Mouse (Mus musculus) limb, embryonic 13.5 days (tissue): ENCODE results near the gene Adamtsl1. TPM values are rescaled to one million over a fixed set of nuclear protein-coding genes. Genes with fewer than 3 reads are reported as not detected.

Experiments used
- ATAC-seq: fragments of 200-750 bp; cut with Nextera tagmentation; 2 replicates; pipeline ENCODE4 v1.8.0; 2017; ENCODE audit warnings: low read depth, moderate number of reproducible peaks, moderate TSS enrichment; ENCODE audit not compliant: low FRiP score
- H3K27ac ChIP-seq: fragments of 300-500 bp; sonication (generic); 2 replicates; pipeline ENCODE4 v1.5.1; 2015; ENCODE audit warnings: inconsistent platforms, mild to moderate bottlenecking, moderate library complexity
- H3K27me3 ChIP-seq: fragments of 300-500 bp; sonication (generic); 2 replicates; pipeline ENCODE4 v1.6.1; 2015; ENCODE audit warnings: mild to moderate bottlenecking, inconsistent platforms
- H3K36me3 ChIP-seq: fragments of 300-500 bp; sonication (generic); 2 replicates; pipeline ENCODE4 v1.6.1; 2015; ENCODE audit warnings: inconsistent platforms, mild to moderate bottlenecking, moderate library complexity
- H3K4me1 ChIP-seq: fragments of 300-500 bp; sonication (generic); 2 replicates; pipeline ENCODE4 v1.6.1; 2015; ENCODE audit warnings: inconsistent platforms
- H3K4me2 ChIP-seq: fragments of 300-500 bp; sonication (generic); replicated peaks from 2 replicates; pipeline ENCODE4 v1.6.1; 2015; ENCODE audit warnings: inconsistent platforms, mild to moderate bottlenecking, moderate library complexity
- H3K4me3 ChIP-seq: fragments of 300-500 bp; sonication (generic); 2 replicates; pipeline ENCODE4 v1.5.1; 2015; ENCODE audit warnings: moderate library complexity, mild to moderate bottlenecking, inconsistent platforms
- H3K9ac ChIP-seq: fragments of 300-500 bp; sonication (generic); 2 replicates; pipeline ENCODE4 v1.6.1; 2015; ENCODE audit warnings: mild to moderate bottlenecking, inconsistent platforms
- H3K9me3 ChIP-seq: fragments of 300-500 bp; sonication (generic); 2 replicates; pipeline ENCODE4 v1.6.1; 2016; ENCODE audit warnings: inconsistent platforms
- WGBS: fragments of 180-500 bp; shearing (Covaris S2); methylation state at CpG from one replicate; pipeline ENCODE4 v1.1.7; 2015; 5-methylcytosine and 5-hydroxymethylcytosine counted together
- polyA plus RNA-seq: library from polyadenylated mRNA; unstranded; fragments of >200 nt; fragmentation: Nextera tagmentation; extraction: Ambion mirVana; gene quantifications from 2 replicates; pipeline ENCODE4 v1.2.1, GENCODE M21; 2015

The Adamtsl1 gene
- polyA plus RNA-seq, 1 experiment from 2014 or later, result 53.2 TPM

DNA sequence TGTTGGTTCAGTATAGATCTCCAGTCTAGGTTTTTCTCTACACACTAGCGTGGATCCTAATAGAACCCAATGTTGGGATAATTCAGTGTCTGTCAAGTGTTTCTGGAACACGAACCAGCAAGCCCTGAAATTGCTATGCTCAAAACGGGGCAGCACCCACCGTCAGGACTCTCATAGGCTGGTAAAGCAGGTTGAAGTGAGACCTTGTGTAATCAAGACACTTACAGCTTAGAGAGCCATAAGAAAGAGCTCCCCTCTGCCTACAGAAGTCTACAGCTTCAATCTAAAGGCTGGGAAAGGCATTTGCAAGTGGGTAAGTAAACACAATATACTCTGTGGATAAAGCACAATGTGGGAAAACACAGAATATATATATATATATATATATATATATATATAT, 367.3 kb downstream of the Adamtsl1 start:
- Histone ChIP-seq H3K27ac (no peak overlapping the region), H3K9me3 (no peaks in the 10 kb centered on the region), H3K36me3 (no peaks in the 10 kb centered on the region), H3K4me1 (peaks cover 5% of the 10 kb centered on the region; the same call in 1 of the 2 replicates), H3K4me2 (no peak overlapping the region), H3K4me3 (no peak overlapping the region), H3K27me3 (0 out of 2 replicates have a peak, but pooled peaks cover 7% of the 10 kb centered on the region), H3K9ac (no peak overlapping the region)
- WGBS, result 88% methylated on average over 4 of the region's 4 CpGs
- ATAC-seq, result no peak

DNA sequence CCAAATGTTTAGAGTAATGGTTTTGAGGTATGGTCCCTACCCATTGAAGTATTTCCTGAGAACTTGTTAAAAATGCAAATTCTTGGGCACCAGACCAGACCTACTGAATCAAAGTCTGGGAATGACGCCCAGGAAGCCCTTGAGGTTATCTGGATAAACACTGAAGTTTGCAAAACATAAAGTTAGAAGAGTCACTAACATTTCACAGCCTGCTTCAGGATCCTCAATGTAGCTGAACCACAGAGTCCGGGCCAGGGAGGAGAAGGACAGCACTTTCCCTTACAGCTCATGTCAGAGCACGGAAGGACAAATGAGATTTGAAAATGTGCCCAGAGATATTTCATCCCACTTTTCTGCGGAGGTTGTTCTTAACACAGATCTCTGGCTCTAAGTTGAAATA, 370.1 kb downstream of the Adamtsl1 start:
- no peaks in the 10 kb centered on the region for H3K36me3 ChIP-seq

DNA sequence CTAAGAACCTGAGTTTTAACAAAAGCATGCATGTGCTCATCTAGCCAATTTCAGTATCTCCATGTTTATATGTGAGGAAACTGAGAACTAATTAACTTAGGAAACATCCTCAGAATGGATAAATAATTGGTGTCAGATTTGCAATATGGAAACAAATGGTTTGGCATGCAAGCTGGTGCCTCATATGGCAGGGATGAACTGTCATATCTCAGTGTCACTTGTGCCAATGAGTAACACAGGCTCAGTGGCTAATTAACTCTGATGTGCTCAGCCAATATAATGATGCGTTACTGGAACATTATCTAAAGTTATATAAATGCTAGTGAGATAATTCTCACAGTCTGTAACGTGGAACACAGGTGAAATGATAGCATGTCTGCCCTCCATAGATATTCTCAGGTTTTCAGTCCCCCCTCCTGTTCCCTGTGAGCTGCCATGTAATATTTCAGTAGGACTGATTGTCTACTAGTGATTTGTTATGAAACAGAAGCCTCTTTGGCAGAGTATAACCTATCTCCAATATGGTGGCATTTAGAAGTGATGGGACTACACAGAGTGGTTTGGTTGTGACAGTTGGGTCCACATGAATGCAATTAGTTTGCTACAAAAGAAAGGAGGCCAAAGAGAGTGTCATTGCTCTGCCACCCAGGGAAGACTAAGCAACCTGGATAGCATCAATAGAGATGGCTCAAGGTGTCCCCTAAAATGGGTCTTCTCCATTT, 376.1 kb downstream of the Adamtsl1 start:
- WGBS, result 83% methylated on average over 2 of the region's 2 CpGs
- H3K36me3 ChIP-seq, result no peaks in the 10 kb centered on the region
- no peak for ATAC-seq
- H3K9ac ChIP-seq, result no peak overlapping the region
- no peaks in the 10 kb centered on the region for H3K27me3 ChIP-seq
- no peaks in the 10 kb centered on the region for H3K4me1 ChIP-seq
- H3K27ac ChIP-seq, result no peak overlapping the region
- H3K9me3 ChIP-seq, result no peaks in the 10 kb centered on the region
- no peak overlapping the region for H3K4me3 ChIP-seq
- H3K4me2 ChIP-seq, result no peak overlapping the region

More for the DNA sequence above, 370.1 kb downstream of the Adamtsl1 start:
- ATAC-seq, result no peak
- Histone ChIP-seq H3K27me3 (no peaks in the 10 kb centered on the region), H3K4me3 (no peak overlapping the region), H3K4me2 (no peak overlapping the region), H3K9ac (no peak overlapping the region), H3K27ac (no peak overlapping the region), H3K9me3 (no peaks in the 10 kb centered on the region), H3K4me1 (peaks cover 5% of the 10 kb centered on the region; the same call in 1 of the 2 replicates)
- whole genome bisulfite sequencing, result 77% methylated on average over 4 of the region's 4 CpGs

DNA sequence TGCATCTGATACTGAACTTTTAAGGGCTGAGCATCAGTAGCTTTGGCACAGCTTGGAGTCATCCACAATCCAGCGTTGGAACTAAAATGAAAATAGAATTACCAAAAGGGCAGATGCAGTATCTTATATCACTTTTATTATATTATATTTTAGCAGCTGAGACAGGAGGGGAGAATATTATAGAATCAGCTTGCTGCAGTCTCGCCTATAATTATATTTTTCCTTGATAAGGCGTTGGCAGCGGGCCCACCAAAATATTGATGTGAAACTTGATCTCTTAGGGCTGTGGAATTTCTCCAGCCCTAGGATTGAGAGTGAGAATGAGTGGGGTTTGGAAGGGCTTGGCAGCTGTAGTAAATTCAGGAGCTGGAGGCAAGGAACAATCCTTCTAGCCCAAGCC, 387.3 kb downstream of the Adamtsl1 start:
- no peak for ATAC-seq
- Histone ChIP-seq H3K9ac (no peak overlapping the region), H3K9me3 (no peaks in the 10 kb centered on the region), H3K4me3 (no peak overlapping the region), H3K4me2 (no peak overlapping the region), H3K27ac (no peak overlapping the region), H3K4me1 (peaks cover 6% of the 10 kb centered on the region; the same call in 1 of the 2 replicates), H3K27me3 (no peaks in the 10 kb centered on the region), H3K36me3 (no peaks in the 10 kb centered on the region)
- WGBS, result 55% methylated on average over 4 of the region's 4 CpGs

DNA sequence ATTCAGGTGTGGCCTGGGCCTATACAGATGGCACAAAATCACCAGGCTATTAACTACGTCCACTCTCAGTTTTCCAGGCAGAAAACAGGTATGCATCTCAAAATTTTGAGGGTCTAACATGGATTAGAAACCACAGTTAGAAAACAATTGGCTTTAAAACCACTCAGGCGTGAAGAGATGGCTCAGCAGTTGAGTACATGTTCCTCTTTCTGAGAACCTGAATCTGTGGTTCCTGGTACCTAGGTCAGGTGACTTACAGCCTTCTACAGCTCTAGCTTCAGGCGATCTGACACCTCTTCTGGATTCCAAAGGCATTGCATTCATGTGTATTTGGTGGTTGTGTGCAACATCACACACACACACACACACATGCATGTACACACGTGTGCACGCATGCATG, 390.2 kb downstream of the Adamtsl1 start:
- no peaks in the 10 kb centered on the region for H3K9me3 ChIP-seq

DNA sequence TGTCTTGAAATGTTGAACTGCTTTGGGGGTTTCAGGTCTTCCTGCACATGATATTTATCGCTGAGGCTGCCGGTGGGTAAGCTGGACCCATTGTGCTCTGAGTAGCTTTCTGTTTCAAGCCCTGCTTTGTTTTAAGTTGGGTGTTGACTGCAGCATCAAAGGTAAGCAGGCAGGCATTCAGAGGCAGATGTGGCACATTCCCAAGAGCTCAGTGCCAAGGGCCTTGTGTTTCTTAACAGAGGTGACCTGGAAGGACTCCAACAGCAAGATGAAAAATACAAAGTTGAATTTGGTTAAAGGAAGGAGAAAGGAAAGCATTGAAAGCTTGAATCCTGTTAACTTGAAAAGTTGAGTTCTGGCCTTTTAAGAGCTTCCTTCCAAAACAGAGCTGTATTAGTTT, 402.1 kb downstream of the Adamtsl1 start:
- Histone ChIP-seq H3K9me3 (no peaks in the 10 kb centered on the region), H3K4me1 (peaks cover 19% of the 10 kb centered on the region), H3K4me3 (no peak overlapping the region), H3K27ac (peak overlapping the region; percentile 63; the same call in 1 of the 2 replicates), H3K9ac (no peak overlapping the region), H3K4me2 (no peak overlapping the region), H3K36me3 (no peaks in the 10 kb centered on the region), H3K27me3 (no peaks in the 10 kb centered on the region)
- ATAC-seq, result no peak
- 57% methylated on average over 2 of the region's 2 CpGs for WGBS

More for the DNA sequence above, 390.2 kb downstream of the Adamtsl1 start:
- H3K36me3 ChIP-seq, result no peaks in the 10 kb centered on the region
- no peak overlapping the region for H3K27ac ChIP-seq
- no peak overlapping the region for H3K4me2 ChIP-seq
- ATAC-seq, result no peak
- no peak overlapping the region for H3K9ac ChIP-seq
- H3K4me3 ChIP-seq, result no peak overlapping the region
- no peaks in the 10 kb centered on the region for H3K27me3 ChIP-seq
- peaks cover 6% of the 10 kb centered on the region; the same call in 1 of the 2 replicates for H3K4me1 ChIP-seq
- whole genome bisulfite sequencing, result 83% methylated on average over 5 of the region's 5 CpGs

DNA sequence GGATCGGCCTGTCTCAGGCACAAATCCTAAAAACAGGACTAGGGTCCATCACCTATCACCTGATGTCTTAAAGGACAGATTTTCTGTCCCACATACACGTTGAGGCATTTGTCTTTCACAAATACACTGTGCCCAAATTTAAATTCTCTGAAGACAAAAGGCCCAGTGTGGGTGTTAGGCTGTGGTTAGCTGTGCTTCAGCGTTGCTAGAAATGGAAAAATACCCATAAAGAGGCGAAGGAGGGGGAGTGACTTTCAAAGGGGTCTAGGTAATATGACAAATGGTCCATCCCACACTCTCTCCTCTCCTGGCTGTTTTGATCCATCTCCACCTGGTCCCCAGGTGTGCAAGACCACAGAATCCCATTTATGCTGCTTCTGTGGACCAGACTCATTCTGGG, 404.4 kb downstream of the Adamtsl1 start:
- H3K4me3 ChIP-seq, result no peak overlapping the region
- 0 out of 2 replicates have a peak overlapping the region, but pooled peaks have one; percentile 14 for H3K9ac ChIP-seq
- H3K9me3 ChIP-seq, result no peaks in the 10 kb centered on the region
- no peaks in the 10 kb centered on the region for H3K36me3 ChIP-seq
- H3K4me2 ChIP-seq, result no peak overlapping the region
- H3K27ac ChIP-seq, result no peak overlapping the region
- H3K4me1 ChIP-seq, result peaks cover 19% of the 10 kb centered on the region
- ATAC-seq, result no peak
- WGBS, result 68% methylated on average over 4 of the region's 4 CpGs
- H3K27me3 ChIP-seq, result no peaks in the 10 kb centered on the region

DNA sequence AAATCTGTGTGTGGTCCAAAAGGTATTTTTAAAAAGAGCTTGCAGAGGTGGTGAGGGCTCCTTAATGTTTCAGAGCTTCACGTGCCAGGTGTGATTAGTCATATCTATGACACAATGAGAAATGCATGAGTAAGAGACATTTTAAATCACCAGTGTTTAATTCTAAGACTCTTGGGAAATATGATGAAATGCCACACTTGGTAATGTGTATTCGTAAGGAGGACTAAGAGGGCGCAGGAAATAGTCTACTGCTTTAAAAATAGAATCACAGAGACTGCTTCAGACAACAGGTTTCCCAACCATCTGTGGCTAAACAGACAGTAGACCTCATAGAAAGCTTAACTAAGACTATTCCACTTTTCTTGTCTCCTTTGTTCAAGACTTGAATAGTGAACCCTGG, 406.5 kb downstream of the Adamtsl1 start:
- WGBS, result 90% methylated on average over 3 of the region's 3 CpGs
- ATAC-seq, result no peak
- Histone ChIP-seq H3K36me3 (no peaks in the 10 kb centered on the region), H3K9me3 (no peaks in the 10 kb centered on the region), H3K27ac (no peak overlapping the region), H3K27me3 (no peaks in the 10 kb centered on the region), H3K4me1 (peaks cover 19% of the 10 kb centered on the region), H3K9ac (no peak overlapping the region), H3K4me3 (no peak overlapping the region), H3K4me2 (no peak overlapping the region)

DNA sequence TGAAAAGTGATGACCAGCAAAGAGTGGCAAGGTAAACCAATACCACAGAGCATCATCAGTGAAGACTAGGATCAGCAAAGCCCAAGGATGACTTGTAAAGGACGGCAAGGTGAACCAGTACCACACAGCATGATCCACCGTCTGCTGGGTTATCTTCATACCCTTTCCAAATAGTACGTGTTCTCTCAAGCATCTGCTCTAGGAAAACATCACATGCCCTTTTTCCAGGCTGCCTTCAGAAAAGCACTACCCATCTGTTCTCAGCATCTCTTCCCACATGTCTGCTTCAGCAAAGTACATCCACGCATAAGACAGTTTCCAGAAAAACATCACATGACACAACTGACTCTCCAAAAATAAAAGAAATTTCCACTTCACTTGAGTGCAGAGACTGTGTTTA, 408.8 kb downstream of the Adamtsl1 start:
- Histone ChIP-seq H3K4me2 (no peak overlapping the region), H3K36me3 (no peaks in the 10 kb centered on the region), H3K9ac (no peak overlapping the region), H3K27me3 (no peaks in the 10 kb centered on the region), H3K9me3 (no peaks in the 10 kb centered on the region), H3K4me1 (peaks cover 11% of the 10 kb centered on the region; the same call in 1 of the 2 replicates), H3K4me3 (no peak overlapping the region), H3K27ac (no peak overlapping the region)
- 94% methylated on average over 4 of the region's 4 CpGs for whole genome bisulfite sequencing
- ATAC-seq, result no peak

DNA sequence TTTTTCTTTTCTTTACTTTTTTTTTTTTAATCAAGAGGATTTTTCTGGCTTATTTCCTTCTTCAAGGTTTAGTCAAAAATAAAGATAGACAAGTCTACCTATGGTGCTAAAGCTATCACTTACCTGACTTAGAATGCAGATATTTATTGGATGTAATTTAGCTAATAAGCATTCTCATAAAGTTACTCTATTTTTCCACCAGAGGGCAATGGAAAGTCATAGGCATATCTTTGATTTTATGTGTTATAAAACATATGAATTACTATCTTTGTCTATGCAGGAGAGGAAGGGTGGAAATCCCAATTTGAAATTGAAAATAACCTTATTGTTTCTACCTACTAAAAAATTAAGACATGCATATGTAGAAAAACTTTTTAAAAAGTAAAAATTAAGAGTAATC, 418.2 kb downstream of the Adamtsl1 start:
- Histone ChIP-seq H3K4me2 (no peak overlapping the region), H3K36me3 (no peaks in the 10 kb centered on the region), H3K27ac (no peak overlapping the region), H3K4me1 (no peaks in the 10 kb centered on the region), H3K9ac (no peak overlapping the region), H3K4me3 (no peak overlapping the region), H3K9me3 (no peaks in the 10 kb centered on the region), H3K27me3 (no peaks in the 10 kb centered on the region)
- ATAC-seq, result no peak

DNA sequence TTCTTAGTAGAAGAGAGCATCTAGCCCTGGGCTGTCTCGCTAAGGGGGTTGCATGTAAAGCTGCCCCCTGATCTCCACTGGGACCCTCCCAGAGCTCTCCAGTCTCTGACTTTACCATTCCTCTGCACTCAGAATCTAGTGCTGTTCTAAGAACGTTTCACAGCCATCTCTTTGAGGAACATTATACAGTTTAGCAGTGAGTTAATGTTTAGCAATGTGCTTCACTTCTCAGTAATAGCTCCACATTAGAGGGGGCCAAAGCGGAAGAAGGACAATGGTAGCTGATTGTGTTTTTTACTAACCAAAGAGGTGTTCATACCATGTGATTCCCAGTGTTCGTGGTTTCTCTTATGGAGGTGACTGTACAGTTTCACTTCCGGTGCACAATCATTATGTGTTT, 425.5 kb downstream of the Adamtsl1 start:
- no peak overlapping the region for H3K9ac ChIP-seq
- 84% methylated on average over 5 of the region's 5 CpGs for WGBS
- no peaks in the 10 kb centered on the region for H3K9me3 ChIP-seq
- no peak overlapping the region for H3K4me2 ChIP-seq
- no peak overlapping the region for H3K27ac ChIP-seq
- H3K27me3 ChIP-seq, result no peaks in the 10 kb centered on the region
- no peak overlapping the region for H3K4me3 ChIP-seq
- ATAC-seq, result no peak
- H3K36me3 ChIP-seq, result no peaks in the 10 kb centered on the region
- peaks cover 11% of the 10 kb centered on the region; the same call in 1 of the 2 replicates for H3K4me1 ChIP-seq

DNA sequence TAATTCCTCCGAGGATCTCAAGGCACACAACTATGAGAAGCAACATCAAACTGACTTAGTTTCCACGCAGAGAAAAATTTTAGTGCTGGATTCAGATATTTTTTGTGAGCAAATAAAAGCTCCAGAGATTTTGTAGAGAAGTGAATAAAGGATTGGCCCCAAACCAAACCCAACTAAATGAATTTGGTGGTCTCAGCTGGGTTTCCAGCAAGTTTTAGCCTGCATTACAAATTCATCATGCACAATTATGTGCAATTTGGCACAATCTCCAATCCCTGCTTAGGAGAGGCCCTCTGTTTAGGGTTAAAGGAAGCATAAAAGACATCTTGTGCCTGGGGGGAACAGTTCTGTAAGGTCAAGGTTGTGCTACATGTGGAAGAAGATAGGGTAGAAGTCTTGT, 427.9 kb downstream of the Adamtsl1 start:
- WGBS, result 58% methylated on average over 2 of the region's 2 CpGs
- no peak overlapping the region for H3K9ac ChIP-seq
- ATAC-seq, result no peak

DNA sequence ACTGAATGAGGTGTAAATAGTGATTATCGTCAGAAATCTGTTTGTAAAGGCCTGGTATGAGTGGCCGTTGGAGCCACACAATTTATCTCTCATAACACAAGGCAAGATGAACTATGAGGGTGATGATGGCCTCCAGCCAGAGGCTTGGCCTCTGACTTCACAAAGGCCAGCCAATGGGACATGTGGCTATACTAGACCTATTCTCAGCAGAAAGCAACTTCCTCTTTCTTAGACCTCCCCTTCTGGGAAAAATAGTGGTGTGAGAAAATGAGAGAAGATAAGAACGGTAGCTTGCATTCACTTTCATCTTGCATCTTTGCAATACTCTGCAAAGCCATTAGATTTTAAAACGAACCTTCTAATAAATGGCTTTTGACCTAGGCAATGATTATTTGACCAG, 439.6 kb downstream of the Adamtsl1 start:
- Histone ChIP-seq H3K27ac (no peak overlapping the region), H3K4me1 (no peaks in the 10 kb centered on the region), H3K4me3 (no peak overlapping the region), H3K36me3 (no peaks in the 10 kb centered on the region), H3K4me2 (no peak overlapping the region), H3K9ac (no peak overlapping the region), H3K9me3 (no peaks in the 10 kb centered on the region), H3K27me3 (no peaks in the 10 kb centered on the region)
- 82% methylated on average over 4 of the region's 4 CpGs for WGBS
- ATAC-seq, result no peak

More for the DNA sequence above, 427.9 kb downstream of the Adamtsl1 start:
- no peaks in the 10 kb centered on the region for H3K36me3 ChIP-seq
- no peaks in the 10 kb centered on the region for H3K27me3 ChIP-seq
- peaks cover 11% of the 10 kb centered on the region; the same call in 1 of the 2 replicates for H3K4me1 ChIP-seq
- H3K27ac ChIP-seq, result no peak overlapping the region
- no peak overlapping the region for H3K4me2 ChIP-seq
- H3K9me3 ChIP-seq, result no peaks in the 10 kb centered on the region
- H3K4me3 ChIP-seq, result no peak overlapping the region
